Mouse (Mus musculus) liver, embryonic 11.5 days (tissue): Measurements from ENCODE around the gene Pak1. TPM values are rescaled to one million over a fixed set of nuclear protein-coding genes. Genes with fewer than 3 reads are reported as not detected.

Source experiments
- ATAC-seq: fragments of 200-750 bp; cut with Nextera tagmentation; replicated peaks from 2 replicates; pipeline ENCODE4 v1.8.0; 2017; ENCODE audit warnings: moderate number of reproducible peaks, mild to moderate bottlenecking, moderate TSS enrichment, moderate library complexity; ENCODE audit not compliant: low FRiP score
- DNase-seq: peaks from one replicate; pipeline ENCODE4 v3.0.0-alpha.2; 2017; ENCODE audit warnings: low spot score
- H3K27ac ChIP-seq: fragments of 300-500 bp; sonication (generic); 2 replicates; pipeline ENCODE4 v1.5.1; 2014; ENCODE audit warnings: mild to moderate bottlenecking, low read depth, low read length, control low read depth
- H3K27me3 ChIP-seq: fragments of 300-500 bp; sonication (generic); replicated peaks from 2 replicates; pipeline ENCODE4 v1.6.1; 2014; ENCODE audit warnings: low read length, mixed read lengths; ENCODE audit not compliant: control insufficient read depth, insufficient read depth
- H3K36me3 ChIP-seq: fragments of 300-500 bp; sonication (generic); 2 replicates; pipeline ENCODE4 v1.6.1; 2014; ENCODE audit warnings: mild to moderate bottlenecking, low read length, moderate library complexity, mixed read lengths; ENCODE audit not compliant: control insufficient read depth, insufficient read depth
- H3K4me1 ChIP-seq: fragments of 300-500 bp; sonication (generic); replicated peaks from 2 replicates; pipeline ENCODE4 v1.6.1; 2014; ENCODE audit warnings: low read length, mixed read lengths; ENCODE audit not compliant: control insufficient read depth, insufficient read depth
- H3K4me2 ChIP-seq: fragments of 300-500 bp; sonication (generic); 2 replicates; pipeline ENCODE4 v1.6.1; 2014; ENCODE audit warnings: mild to moderate bottlenecking, control low read depth, moderate library complexity
- H3K4me3 ChIP-seq: fragments of 300-500 bp; sonication (generic); 2 replicates; pipeline ENCODE4 v1.5.1; 2014; ENCODE audit warnings: low read depth, low read length, control low read depth
- H3K9ac ChIP-seq: fragments of 300-500 bp; sonication (generic); 2 replicates; pipeline ENCODE4 v1.6.1; 2014; ENCODE audit warnings: low read depth, low read length, control low read depth
- H3K9me3 ChIP-seq: fragments of 300-500 bp; sonication (generic); 2 replicates; pipeline ENCODE4 v1.6.1; 2016; ENCODE audit warnings: low read length, inconsistent platforms, mixed read lengths; ENCODE audit not compliant: control insufficient read depth
- WGBS: fragments of 180-500 bp; shearing (Covaris S2); extraction: QIAGEN DNeasy Blood & Tissue Kit; methylation state at CpG from one replicate; pipeline ENCODE4 v1.1.7; 2014; 5-methylcytosine and 5-hydroxymethylcytosine counted together
- polyA plus RNA-seq: library from polyadenylated mRNA; unstranded; fragments of >200 nt; fragmentation: Nextera tagmentation; extraction: Ambion mirVana; gene quantifications from 2 replicates; pipeline ENCODE4 v1.2.1, GENCODE M21; 2014

Pak1 gene
- polyA plus RNA-seq, 1 experiment from 2014 or later, result 15.4 TPM

DNA sequence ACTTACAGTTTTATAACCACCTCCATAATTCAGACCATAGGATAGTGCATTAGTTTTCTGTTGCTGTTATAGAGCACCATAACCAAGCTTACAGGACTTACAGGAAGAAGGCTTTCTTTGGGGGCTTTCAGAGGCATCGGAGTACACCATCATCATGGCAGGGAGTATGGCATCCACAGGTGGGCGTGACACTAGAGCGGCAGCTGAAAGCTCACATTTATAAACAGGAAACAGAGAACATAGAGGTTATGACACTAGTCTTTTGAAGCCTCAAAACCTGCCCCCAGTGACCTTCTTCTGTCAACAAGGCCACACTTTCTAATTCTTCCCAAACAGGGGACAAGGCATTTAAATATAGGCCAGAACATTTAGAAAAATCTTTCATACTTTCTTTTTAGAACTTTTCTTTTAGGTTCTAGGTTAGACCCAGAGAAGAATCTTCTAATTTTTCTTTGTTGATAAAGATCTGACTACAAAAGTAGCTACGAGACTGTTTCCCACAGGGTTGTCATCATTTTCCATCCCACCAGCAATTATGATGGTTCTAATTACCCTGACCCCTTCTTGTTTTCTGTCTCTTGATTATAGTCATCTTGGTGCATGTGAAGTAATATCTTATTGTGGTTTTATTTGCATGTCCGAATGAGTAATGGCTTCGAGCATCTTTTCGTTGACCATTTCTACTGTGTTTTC lies 89.7 kb downstream of the Pak1 start:
- Histone ChIP-seq H3K27me3 (no peaks in the 10 kb centered on the region), H3K36me3 (no peaks in the 10 kb centered on the region), H3K4me3 (no peak overlapping the region), H3K9ac (no peak overlapping the region), H3K27ac (no peak overlapping the region), H3K4me1 (no peaks in the 10 kb centered on the region), H3K4me2 (no peak overlapping the region), H3K9me3 (no peaks in the 10 kb centered on the region)
- 80% methylated on average over 7 of the region's 7 CpGs for WGBS
- ATAC-seq (no peak), DNase-seq (no peak)

DNA sequence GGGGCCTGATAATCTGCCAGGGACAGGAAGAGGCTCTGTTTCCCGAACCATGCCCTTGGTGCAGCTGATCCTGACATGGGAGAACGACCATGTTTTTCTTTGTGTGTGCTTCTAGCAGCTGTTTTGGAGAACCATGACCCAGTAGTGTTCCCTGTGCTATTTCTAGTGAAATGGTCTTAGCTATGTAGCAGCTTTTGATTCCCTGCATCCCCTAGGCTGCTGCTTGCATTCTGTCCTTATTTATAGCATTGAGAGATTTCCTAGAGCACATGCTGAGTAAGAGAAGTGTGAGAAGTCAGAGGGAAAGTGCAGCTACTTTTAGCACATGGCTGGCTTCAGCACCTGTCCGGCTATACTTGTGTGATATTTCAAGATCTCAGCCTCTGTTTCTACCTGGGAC lies 123.3 kb downstream of the Pak1 start:
- Histone ChIP-seq H3K27me3 (no peaks in the 10 kb centered on the region), H3K4me2 (no peak overlapping the region), H3K4me3 (no peak overlapping the region), H3K27ac (no peak overlapping the region), H3K9ac (no peak overlapping the region), H3K36me3 (no peaks in the 10 kb centered on the region), H3K4me1 (no peaks in the 10 kb centered on the region), H3K9me3 (no peaks in the 10 kb centered on the region)
- ATAC-seq (no peak), DNase-seq (no peak)
- 71% methylated on average over 3 of the region's 3 CpGs for WGBS

DNA sequence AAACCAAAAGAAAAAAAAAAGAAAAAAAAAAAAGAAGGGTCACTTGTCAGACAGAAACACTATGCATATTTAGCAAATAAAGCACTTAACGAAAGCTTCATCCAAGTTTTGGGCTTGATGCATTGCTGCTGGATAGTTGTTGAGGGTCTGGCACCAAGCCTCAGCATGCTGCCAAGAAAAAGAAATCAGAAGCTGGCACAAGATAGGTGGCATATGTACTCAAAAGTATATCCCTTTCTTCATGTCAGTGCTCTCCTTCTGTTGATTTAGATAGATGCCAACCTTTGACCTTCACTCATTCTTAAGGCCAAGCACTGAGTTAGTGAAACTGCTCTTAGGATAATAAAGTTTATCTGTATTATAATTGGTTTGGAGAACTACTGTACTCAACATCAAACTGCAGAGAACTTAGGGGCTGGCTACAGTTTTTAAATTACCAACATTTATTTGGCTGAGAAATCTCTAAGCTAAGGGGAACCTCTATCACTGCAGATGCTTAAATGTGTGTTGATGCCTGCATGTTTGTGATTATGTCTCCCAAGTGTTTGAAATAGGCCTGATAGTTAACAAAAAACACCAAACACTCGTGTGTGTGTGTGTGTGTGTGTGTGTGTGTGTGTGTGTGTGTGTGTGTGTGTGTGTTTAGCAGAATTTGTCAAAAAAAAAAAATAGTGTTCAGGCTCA lies 126.6 kb downstream of the Pak1 start:
- no peak for DNase-seq
- Histone ChIP-seq H3K27ac (no peak overlapping the region), H3K9me3 (no peaks in the 10 kb centered on the region), H3K4me2 (no peak overlapping the region), H3K4me1 (no peaks in the 10 kb centered on the region), H3K27me3 (no peaks in the 10 kb centered on the region), H3K36me3 (no peaks in the 10 kb centered on the region), H3K9ac (no peak overlapping the region), H3K4me3 (no peak overlapping the region)
- no peak for ATAC-seq
- WGBS, result 86% methylated on average over 2 of the region's 2 CpGs

DNA sequence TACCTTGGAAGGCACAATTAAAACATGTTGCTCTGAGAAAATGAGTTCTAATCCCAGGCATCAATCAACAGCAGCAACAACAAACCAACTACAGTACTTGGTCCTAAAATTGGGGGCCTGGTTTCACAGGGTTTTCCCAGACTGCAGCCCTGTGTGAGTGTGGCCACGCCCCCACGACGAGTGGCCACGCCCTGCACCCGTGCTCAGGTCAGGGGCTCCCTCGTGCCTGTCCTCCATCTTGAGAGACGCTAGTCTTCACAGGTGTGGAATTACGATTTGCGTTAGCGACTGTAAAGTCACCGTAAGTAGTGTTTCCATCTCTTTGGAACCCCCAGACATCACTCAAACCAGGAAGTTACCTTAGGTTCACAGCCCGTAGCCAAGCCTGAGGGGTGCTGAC lies 131.4 kb downstream of the Pak1 start, which contains the start of gene Gdpd4:
Gene Gdpd4, plus strand, starts transcription at position 214 of the 400 bp plus-strand sequence.
- no peak within 1 kb of the TSS for H3K9ac ChIP-seq
- ATAC-seq, result no peak
- WGBS, result 71% methylated on average over 12 of the region's 12 CpGs
- no peaks in the 10 kb centered on the region for H3K36me3 ChIP-seq
- no peaks in the 10 kb centered on the region for H3K9me3 ChIP-seq
- H3K27ac ChIP-seq, result no peak within 1 kb of the TSS
- no peaks in the 10 kb centered on the region for H3K27me3 ChIP-seq
- H3K4me1 ChIP-seq, result no peaks in the 10 kb centered on the region
- DNase-seq, result no peak
- no peak within 1 kb of the TSS for H3K4me2 ChIP-seq
- H3K4me3 ChIP-seq, result no peak within 1 kb of the TSS

DNA sequence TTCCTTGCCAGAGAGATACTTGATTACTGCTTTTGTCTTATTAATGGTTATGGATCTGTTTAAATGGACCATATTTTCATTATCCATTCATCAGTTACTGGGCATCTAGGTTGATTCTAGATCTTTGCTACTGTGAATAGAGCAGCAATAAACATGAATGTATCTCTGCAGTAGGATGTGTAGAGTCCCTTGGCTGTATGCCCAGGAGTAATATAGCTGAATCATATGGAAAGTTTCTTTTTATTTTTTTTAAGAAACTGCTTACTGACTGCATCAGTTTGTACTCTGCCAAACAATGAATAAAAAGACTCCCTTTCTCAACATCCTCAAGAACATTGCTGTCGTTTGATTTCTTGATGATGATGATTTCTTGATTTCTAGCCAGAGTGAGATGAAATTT lies 137.5 kb downstream of the Pak1 start:
- ATAC-seq, result no peak
- Histone ChIP-seq H3K9me3 (no peaks in the 10 kb centered on the region), H3K4me3 (no peak overlapping the region), H3K4me2 (no peak overlapping the region), H3K9ac (no peak overlapping the region), H3K27ac (no peak overlapping the region), H3K4me1 (no peaks in the 10 kb centered on the region), H3K36me3 (no peaks in the 10 kb centered on the region), H3K27me3 (no peaks in the 10 kb centered on the region)
- WGBS, result 63% methylated on average over 1 of the region's 1 CpGs
- DNase-seq, result no peak

DNA sequence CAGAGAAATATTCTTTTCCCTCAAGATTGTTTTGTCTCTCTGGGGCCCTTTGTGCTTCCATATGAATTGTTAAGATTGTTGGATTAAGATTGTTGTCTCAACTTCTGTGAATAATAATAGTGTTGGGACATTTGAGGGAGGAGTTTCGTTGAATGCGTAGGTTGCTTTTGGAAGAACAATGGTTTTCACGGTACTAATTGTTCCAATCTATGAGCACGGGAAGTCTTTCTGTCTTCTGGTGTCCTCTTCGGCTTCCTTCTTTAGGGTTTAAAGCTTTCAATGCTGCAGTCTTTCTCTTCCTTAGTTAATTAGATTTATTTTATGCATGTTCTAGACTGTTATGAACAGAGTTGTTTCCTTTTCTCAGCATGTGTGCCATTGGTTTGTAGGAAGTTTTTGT lies 138.6 kb downstream of the Pak1 start:
- DNase-seq (no peak), ATAC-seq (no peak)
- no peaks in the 10 kb centered on the region for H3K27me3 ChIP-seq
- WGBS, result 88% methylated on average over 5 of the region's 5 CpGs
- no peaks in the 10 kb centered on the region for H3K4me1 ChIP-seq
- no peaks in the 10 kb centered on the region for H3K9me3 ChIP-seq
- H3K27ac ChIP-seq, result no peak overlapping the region
- H3K9ac ChIP-seq, result no peak overlapping the region
- H3K4me2 ChIP-seq, result no peak overlapping the region
- H3K36me3 ChIP-seq, result no peaks in the 10 kb centered on the region
- no peak overlapping the region for H3K4me3 ChIP-seq

DNA sequence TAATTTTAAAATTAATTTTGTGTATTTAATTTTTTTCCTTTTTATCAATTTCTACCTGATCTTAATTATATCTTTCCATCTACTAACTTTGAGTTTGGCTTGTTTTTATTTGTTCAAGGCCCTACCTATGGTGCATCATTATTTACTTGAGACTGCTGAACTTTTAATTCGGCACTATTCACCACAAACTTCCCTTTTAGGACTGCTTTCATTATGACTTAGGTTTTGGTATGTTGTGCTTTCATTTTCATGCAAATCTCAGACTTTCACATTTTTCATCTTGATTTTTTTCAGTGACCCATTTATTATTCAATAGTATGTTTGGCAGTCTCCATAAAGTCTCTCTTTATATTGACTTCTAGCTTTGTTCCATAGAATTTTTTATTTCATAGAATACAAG lies 156.1 kb downstream of the Pak1 start:
- no peak overlapping the region for H3K27ac ChIP-seq
- WGBS, result 69% methylated on average over 1 of the region's 1 CpGs

More for the DNA sequence above, 156.1 kb downstream of the Pak1 start:
- Histone ChIP-seq H3K36me3 (no peaks in the 10 kb centered on the region), H3K9me3 (no peaks in the 10 kb centered on the region), H3K9ac (no peak overlapping the region), H3K4me3 (no peak overlapping the region), H3K27me3 (no peaks in the 10 kb centered on the region), H3K4me1 (no peaks in the 10 kb centered on the region), H3K4me2 (no peak overlapping the region)
- ATAC-seq (no peak), DNase-seq (no peak)
